Mouse (Mus musculus): Measurements from ENCODE around the gene Xirp1. TPM values are rescaled to one million over a fixed set of nuclear protein-coding genes. Genes with fewer than 3 reads are reported as not detected.
A peak's percentile ranks its signal among the peaks of the same experiment; 100 is the strongest.

Xirp1 gene
- polyA plus RNA-seq, 1 experiment from 2014 or later: not detected

DNA sequence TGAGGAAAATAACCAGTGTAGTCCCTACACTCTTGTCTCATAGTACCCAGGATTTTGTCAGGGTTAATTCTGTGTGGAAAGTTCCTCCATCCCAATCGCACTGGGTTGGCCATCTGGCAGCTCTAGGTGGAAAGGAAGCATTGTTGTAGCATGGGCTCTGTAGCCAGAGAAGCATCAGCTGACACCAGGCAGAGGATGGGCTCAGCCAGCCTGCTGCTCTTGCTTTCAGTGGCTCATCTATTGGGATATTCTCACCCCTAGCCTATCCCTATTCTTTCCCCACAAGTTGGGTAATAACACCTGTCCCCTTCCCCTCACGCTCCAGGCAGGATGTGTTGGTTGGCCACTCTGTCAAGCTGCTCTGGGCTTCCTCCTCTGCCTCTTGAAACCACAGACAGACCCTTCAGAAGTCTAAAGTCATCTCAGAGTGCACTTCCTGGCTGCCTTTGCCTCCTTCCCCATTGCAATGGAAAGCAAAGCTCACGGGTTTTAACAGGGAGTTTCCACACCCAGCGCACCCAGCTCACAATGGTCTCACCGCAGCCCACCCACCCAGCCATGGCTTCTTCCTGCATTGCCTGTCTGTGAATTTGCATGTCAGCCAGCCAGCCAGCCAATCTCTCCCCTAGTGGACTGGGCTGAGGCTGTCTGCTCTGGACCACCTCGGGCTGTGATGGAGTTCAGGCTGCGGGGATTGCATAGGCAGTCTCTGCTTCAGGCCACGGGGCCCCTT lies 31.3 kb upstream of the Xirp1 start:
- WGBS: 41% methylated on average over 8 of the region's 8 CpGs
- no peak overlapping the region for H3K27ac ChIP-seq (ENCODE audit: low read length)
- H3K9me3 ChIP-seq (ENCODE audit: control insufficient read depth, low read length): no peaks in the 10 kb centered on the region
- no peak overlapping the region for H3K4me2 ChIP-seq (ENCODE audit: low read length)
- H3K4me1 ChIP-seq (replicated peaks; ENCODE audit: control insufficient read depth, insufficient read depth, low read length): no peaks in the 10 kb centered on the region
- ATAC-seq: peak; percentile 23; the same call in 1 of the 2 replicates
- H3K4me3 ChIP-seq (replicated peaks; ENCODE audit: low read length): no peak overlapping the region
- no peak overlapping the region for H3K9ac ChIP-seq (replicated peaks; ENCODE audit: low read depth, low read length)
- H3K27me3 ChIP-seq (replicated peaks; ENCODE audit: control insufficient read depth, insufficient read depth, low read length): no peaks in the 10 kb centered on the region
- no peaks in the 10 kb centered on the region for H3K36me3 ChIP-seq (ENCODE audit: control insufficient read depth, insufficient read depth)

DNA sequence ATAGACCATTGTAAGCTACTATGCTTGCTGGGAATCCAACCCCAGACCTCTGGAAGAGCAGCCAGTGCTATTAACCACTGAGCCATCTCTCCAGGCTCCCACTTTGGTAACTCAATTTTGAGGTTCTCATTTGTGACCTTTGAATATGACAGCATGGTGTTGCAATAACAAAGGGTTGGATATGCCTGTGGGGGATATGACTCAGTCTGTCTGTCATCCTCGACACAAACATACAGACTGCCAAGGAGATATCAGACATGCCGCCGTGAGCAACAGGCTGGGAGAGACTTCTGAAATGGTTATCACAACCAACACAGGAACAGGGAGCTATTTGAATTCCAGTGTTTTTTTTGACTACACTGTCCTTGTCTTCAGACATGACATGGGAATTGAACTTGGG lies 26.0 kb upstream of the Xirp1 start:
- Histone ChIP-seq H3K27ac (ENCODE audit: low read length) (no peak overlapping the region), H3K9me3 (ENCODE audit: control insufficient read depth, low read length) (no peaks in the 10 kb centered on the region), H3K36me3 (ENCODE audit: control insufficient read depth, insufficient read depth) (no peaks in the 10 kb centered on the region), H3K4me2 (ENCODE audit: low read length) (no peak overlapping the region), H3K9ac (replicated peaks; ENCODE audit: low read depth, low read length) (no peak overlapping the region), H3K4me1 (replicated peaks; ENCODE audit: control insufficient read depth, insufficient read depth, low read length) (no peaks in the 10 kb centered on the region), H3K27me3 (replicated peaks; ENCODE audit: control insufficient read depth, insufficient read depth, low read length) (no peaks in the 10 kb centered on the region), H3K4me3 (replicated peaks; ENCODE audit: low read length) (no peak overlapping the region)
- WGBS: 77% methylated on average over 3 of the region's 3 CpGs
- ATAC-seq: no peak

DNA sequence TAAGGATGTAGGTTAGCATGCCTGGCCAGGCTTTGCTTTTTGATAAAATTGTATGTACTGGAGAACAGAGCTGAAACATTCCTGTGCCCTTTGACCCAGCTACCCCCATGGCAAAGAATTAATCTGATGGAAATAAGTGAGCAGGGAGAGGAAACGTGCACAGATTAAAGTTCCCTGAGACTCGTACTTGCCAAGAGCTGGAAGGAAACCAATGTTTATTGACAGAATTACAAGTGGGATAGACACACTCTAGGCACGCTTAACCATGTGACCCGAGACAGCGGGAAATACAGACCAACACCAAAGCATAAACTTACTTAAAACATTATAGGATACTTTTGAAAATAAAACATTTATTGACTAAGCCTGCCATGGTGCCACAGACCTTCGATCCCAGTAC lies 25.1 kb upstream of the Xirp1 start:
- no peak overlapping the region for H3K4me2 ChIP-seq (ENCODE audit: low read length)
- WGBS: 64% methylated on average over 6 of the region's 6 CpGs
- no peaks in the 10 kb centered on the region for H3K36me3 ChIP-seq (ENCODE audit: control insufficient read depth, insufficient read depth)
- H3K4me3 ChIP-seq (replicated peaks; ENCODE audit: low read length): no peak overlapping the region
- no peak for ATAC-seq
- no peaks in the 10 kb centered on the region for H3K9me3 ChIP-seq (ENCODE audit: control insufficient read depth, low read length)
- H3K9ac ChIP-seq (replicated peaks; ENCODE audit: low read depth, low read length): no peak overlapping the region
- H3K4me1 ChIP-seq (replicated peaks; ENCODE audit: control insufficient read depth, insufficient read depth, low read length): no peaks in the 10 kb centered on the region
- no peaks in the 10 kb centered on the region for H3K27me3 ChIP-seq (replicated peaks; ENCODE audit: control insufficient read depth, insufficient read depth, low read length)
- no peak overlapping the region for H3K27ac ChIP-seq (ENCODE audit: low read length)

DNA sequence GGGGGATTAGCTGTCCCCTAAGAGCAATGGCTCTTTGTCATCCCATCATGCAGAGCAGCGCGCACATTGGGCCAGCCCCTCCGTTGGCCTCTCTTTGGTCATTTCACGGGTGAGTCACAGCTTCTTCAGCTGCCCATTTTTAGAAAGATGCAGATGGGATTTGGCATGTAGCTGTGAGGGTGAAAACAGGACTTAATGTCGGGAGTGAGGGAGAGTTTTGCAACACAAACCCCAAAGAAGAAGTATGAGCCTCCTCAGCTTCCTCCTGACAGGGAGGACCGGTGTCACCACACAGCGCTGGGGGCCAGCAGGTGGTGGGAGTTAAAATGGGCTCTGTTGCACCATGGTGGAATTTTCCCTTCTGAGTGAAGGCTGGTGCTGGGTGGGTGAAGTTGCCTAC lies 19.7 kb upstream of the Xirp1 start:
- H3K4me1 ChIP-seq (replicated peaks; ENCODE audit: control insufficient read depth, insufficient read depth, low read length): no peaks in the 10 kb centered on the region
- no peaks in the 10 kb centered on the region for H3K9me3 ChIP-seq (ENCODE audit: control insufficient read depth, low read length)
- no peak for ATAC-seq
- no peak overlapping the region for H3K4me3 ChIP-seq (replicated peaks; ENCODE audit: low read length)
- H3K4me2 ChIP-seq (ENCODE audit: low read length): no peak overlapping the region
- H3K27me3 ChIP-seq (replicated peaks; ENCODE audit: control insufficient read depth, insufficient read depth, low read length): no peaks in the 10 kb centered on the region
- H3K27ac ChIP-seq (ENCODE audit: low read length): no peak overlapping the region
- H3K9ac ChIP-seq (replicated peaks; ENCODE audit: low read depth, low read length): no peak overlapping the region
- 86% methylated on average over 7 of the region's 7 CpGs for WGBS
- H3K36me3 ChIP-seq (ENCODE audit: control insufficient read depth, insufficient read depth): no peaks in the 10 kb centered on the region

DNA sequence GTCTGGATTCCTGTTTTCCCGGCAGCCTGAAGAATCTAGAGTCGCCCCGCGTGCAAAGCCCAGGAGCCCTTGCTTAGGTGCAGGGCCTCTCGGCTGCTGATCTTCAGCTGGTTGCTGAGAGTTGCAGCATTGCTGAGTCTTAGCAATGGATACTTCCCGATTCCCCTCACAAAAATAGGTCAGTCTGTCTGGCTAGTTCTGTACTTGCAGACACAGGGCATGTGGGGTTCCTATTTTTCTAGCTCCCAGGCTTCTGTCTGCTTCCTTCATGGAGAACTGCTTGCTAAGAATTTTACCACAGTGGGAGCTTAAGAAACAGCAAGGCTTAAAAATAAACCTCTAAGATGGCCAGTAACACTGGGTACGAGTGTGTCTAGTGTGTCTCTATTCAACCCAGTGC lies 14.0 kb upstream of the Xirp1 start:
- no peak overlapping the region for H3K9ac ChIP-seq (replicated peaks; ENCODE audit: low read depth, low read length)
- no peaks in the 10 kb centered on the region for H3K27me3 ChIP-seq (replicated peaks; ENCODE audit: control insufficient read depth, insufficient read depth, low read length)
- 84% methylated on average over 7 of the region's 7 CpGs for WGBS
- no peak overlapping the region for H3K4me3 ChIP-seq (replicated peaks; ENCODE audit: low read length)
- H3K4me2 ChIP-seq (ENCODE audit: low read length): no peak overlapping the region
- H3K4me1 ChIP-seq (replicated peaks; ENCODE audit: control insufficient read depth, insufficient read depth, low read length): no peaks in the 10 kb centered on the region
- no peak overlapping the region for H3K27ac ChIP-seq (ENCODE audit: low read length)
- no peak for ATAC-seq
- H3K9me3 ChIP-seq (ENCODE audit: control insufficient read depth, low read length): no peaks in the 10 kb centered on the region
- H3K36me3 ChIP-seq (ENCODE audit: control insufficient read depth, insufficient read depth): no peaks in the 10 kb centered on the region

DNA sequence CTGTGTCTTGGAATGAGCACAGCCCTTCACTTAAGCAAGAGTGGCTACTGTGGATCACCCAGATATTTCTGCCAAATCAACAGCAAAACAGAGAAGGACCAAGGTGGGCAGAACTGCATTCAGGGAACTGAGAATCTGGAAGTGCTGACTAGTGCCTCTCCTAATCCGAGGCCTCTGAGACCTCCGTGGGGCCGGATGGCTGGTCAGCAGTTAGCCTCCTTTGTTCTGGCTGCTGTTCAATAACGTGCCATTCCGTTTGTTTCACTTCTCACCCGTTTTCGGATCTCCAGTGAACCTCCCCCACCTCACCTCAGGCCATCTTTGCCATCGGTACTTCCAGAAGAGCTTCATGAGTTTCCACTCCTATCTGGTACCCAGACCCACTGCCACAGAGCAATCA lies 11.0 kb upstream of the Xirp1 start:
- 80% methylated on average over 8 of the region's 8 CpGs for WGBS
- Histone ChIP-seq H3K9me3 (ENCODE audit: control insufficient read depth, low read length) (no peaks in the 10 kb centered on the region), H3K27me3 (replicated peaks; ENCODE audit: control insufficient read depth, insufficient read depth, low read length) (no peaks in the 10 kb centered on the region), H3K4me1 (replicated peaks; ENCODE audit: control insufficient read depth, insufficient read depth, low read length) (no peaks in the 10 kb centered on the region), H3K36me3 (ENCODE audit: control insufficient read depth, insufficient read depth) (no peaks in the 10 kb centered on the region), H3K9ac (replicated peaks; ENCODE audit: low read depth, low read length) (no peak overlapping the region), H3K4me2 (ENCODE audit: low read length) (no peak overlapping the region), H3K4me3 (replicated peaks; ENCODE audit: low read length) (no peak overlapping the region), H3K27ac (ENCODE audit: low read length) (no peak overlapping the region)
- no peak for ATAC-seq

DNA sequence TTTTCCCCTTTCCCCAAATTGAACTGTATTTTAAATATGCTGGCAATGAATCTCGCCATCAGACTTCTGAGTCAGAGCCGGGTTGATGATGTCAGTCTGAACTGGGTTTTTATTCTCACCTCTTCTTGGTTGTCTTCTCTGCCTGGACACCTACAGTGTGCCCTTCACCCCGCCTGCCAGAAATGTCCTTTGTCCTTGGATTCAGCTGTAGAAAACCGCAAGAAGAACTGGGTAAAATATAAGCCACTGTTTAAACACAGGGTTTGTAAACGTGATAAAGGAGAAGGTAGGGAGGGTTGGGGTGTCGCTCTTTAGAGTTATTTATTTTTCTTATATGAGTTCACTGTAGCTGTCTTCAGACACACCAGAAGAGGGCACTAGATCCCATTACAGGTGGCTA lies 9.3 kb upstream of the Xirp1 start:
- H3K27me3 ChIP-seq (replicated peaks; ENCODE audit: control insufficient read depth, insufficient read depth, low read length): no peaks in the 10 kb centered on the region
- no peak overlapping the region for H3K27ac ChIP-seq (ENCODE audit: low read length)
- WGBS: 90% methylated on average over 6 of the region's 6 CpGs
- no peak overlapping the region for H3K4me3 ChIP-seq (replicated peaks; ENCODE audit: low read length)
- no peak for ATAC-seq
- no peaks in the 10 kb centered on the region for H3K9me3 ChIP-seq (ENCODE audit: control insufficient read depth, low read length)
- no peaks in the 10 kb centered on the region for H3K4me1 ChIP-seq (replicated peaks; ENCODE audit: control insufficient read depth, insufficient read depth, low read length)
- no peak overlapping the region for H3K9ac ChIP-seq (replicated peaks; ENCODE audit: low read depth, low read length)
- H3K36me3 ChIP-seq (ENCODE audit: control insufficient read depth, insufficient read depth): no peaks in the 10 kb centered on the region
- H3K4me2 ChIP-seq (ENCODE audit: low read length): no peak overlapping the region

DNA sequence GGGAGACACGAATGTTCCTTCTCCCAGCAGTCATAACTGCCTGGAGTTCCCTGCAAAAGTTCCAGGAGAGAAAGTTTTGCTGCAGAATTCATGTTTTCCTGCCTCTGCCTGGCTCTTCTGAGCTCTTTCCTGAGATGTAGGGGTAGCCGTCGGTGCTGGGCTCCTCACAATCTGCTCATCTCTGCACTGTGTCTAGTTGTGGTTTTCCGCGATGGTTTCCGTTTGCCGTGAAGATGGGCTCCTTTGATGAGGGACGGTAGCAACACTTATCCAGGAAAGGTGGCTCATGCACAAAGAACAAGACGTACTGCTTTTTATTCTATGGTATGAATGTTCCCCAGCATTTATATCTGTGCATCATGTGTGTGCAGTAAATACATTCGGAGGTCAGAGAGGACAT lies 7.0 kb upstream of the Xirp1 start:
- Histone ChIP-seq H3K4me2 (ENCODE audit: low read length) (no peak overlapping the region), H3K27me3 (replicated peaks; ENCODE audit: control insufficient read depth, insufficient read depth, low read length) (no peaks in the 10 kb centered on the region), H3K9me3 (ENCODE audit: control insufficient read depth, low read length) (no peaks in the 10 kb centered on the region), H3K4me1 (replicated peaks; ENCODE audit: control insufficient read depth, insufficient read depth, low read length) (peaks cover 5% of the 10 kb centered on the region; the same call in 1 of the 2 replicates), H3K27ac (ENCODE audit: low read length) (no peak overlapping the region), H3K9ac (replicated peaks; ENCODE audit: low read depth, low read length) (no peak overlapping the region), H3K4me3 (replicated peaks; ENCODE audit: low read length) (no peak overlapping the region), H3K36me3 (ENCODE audit: control insufficient read depth, insufficient read depth) (no peaks in the 10 kb centered on the region)
- ATAC-seq: no peak
- WGBS: 88% methylated on average over 10 of the region's 10 CpGs

DNA sequence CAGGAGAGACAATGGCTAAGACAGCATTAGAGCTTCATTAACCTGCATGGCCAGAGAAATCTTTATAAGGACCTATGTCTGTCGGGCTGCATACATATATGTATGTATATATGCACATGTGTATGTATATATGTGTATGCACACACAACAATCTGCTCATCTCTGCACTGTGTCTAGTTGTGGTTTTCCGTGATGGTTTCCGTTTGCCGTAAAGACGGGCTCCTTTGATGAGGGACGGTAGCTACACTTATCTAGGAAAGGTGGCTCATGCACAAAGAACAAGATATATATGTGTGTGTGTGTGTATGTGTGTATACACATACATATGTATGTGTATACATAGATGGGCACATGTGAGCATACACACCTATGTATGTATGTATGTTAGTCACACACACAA lies 6.5 kb upstream of the Xirp1 start:
- H3K4me3 ChIP-seq (replicated peaks; ENCODE audit: low read length): no peak overlapping the region
- no peaks in the 10 kb centered on the region for H3K27me3 ChIP-seq (replicated peaks; ENCODE audit: control insufficient read depth, insufficient read depth, low read length)
- ATAC-seq: no peak
- H3K27ac ChIP-seq (ENCODE audit: low read length): no peak overlapping the region
- no peaks in the 10 kb centered on the region for H3K36me3 ChIP-seq (ENCODE audit: control insufficient read depth, insufficient read depth)
- no peak overlapping the region for H3K9ac ChIP-seq (replicated peaks; ENCODE audit: low read depth, low read length)
- whole genome bisulfite sequencing: 94% methylated on average over 6 of the region's 6 CpGs
- no peak overlapping the region for H3K4me2 ChIP-seq (ENCODE audit: low read length)
- H3K4me1 ChIP-seq (replicated peaks; ENCODE audit: control insufficient read depth, insufficient read depth, low read length): peaks cover 5% of the 10 kb centered on the region; the same call in 1 of the 2 replicates
- no peaks in the 10 kb centered on the region for H3K9me3 ChIP-seq (ENCODE audit: control insufficient read depth, low read length)
